Comparison of ENCODE assay signal across 14 mouse cellular contexts in the genomic region with DNA sequence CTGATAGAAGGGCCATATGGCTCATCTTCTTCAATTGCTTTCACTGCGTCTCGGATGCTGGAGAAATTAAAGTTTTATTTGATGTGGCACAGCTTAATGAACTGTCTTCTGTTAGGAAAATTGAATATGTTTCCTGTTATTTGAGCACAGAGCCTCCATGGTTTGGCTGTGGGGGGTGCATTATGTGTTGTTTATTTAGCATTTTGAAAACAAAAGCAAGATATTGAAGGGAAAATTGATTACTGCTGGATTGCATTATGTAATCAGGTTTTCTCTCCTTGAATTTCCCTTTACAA.
DNase-seq lines count a peak whose midpoint lies in the region; ATAC-seq lines count a peak whose summit lies in the region.
"Had no signal": no experiment of that assay in that cellular context is flagged by ENCODE, and none has a peak within 500 bp of the region (broad histone marks: within the 10 kb centered on the region; RNA-seq: fewer than 3 reads in every experiment).

No protein-coding gene starts in this region.

- H3K9me3 ChIP-seq in kidney, embryonic 15.5 days (replicated peaks): no peaks in the 10 kb centered on the region
- H3K9me3 ChIP-seq in hindbrain, embryonic 11.5 days (ENCODE audit: control insufficient read depth, low read length): no peaks in the 10 kb centered on the region
- H3K9me3 ChIP-seq in hindbrain, embryonic 15.5 days: no peaks in the 10 kb centered on the region
- H3K9me3 ChIP-seq in stomach, embryonic 14.5 days (ENCODE audit: control insufficient read depth, low read depth, low read length): no peaks in the 10 kb centered on the region
- H3K9me3 ChIP-seq: G1E; limb, embryonic 12.5 days; liver, embryonic 15.5 days had no signal

- H3K4me3 ChIP-seq in kidney, embryonic 15.5 days (replicated peaks): no peak overlapping the region
- no peak overlapping the region for H3K4me3 ChIP-seq in hindbrain, embryonic 11.5 days (ENCODE audit: low read depth, low read length)
- H3K4me3 ChIP-seq in hindbrain, embryonic 15.5 days: no peak overlapping the region
- no peak overlapping the region for H3K4me3 ChIP-seq in stomach, embryonic 14.5 days (ENCODE audit: low read depth, low read length)
- H3K4me3 ChIP-seq: limb, embryonic 12.5 days; liver, embryonic 15.5 days had no signal

- H3K4me2 ChIP-seq in kidney, embryonic 15.5 days: peak overlapping the region; percentile 37
- H3K4me2 ChIP-seq in hindbrain, embryonic 11.5 days (replicated peaks; ENCODE audit: low read depth, low read length): no peak overlapping the region
- H3K4me2 ChIP-seq in hindbrain, embryonic 15.5 days: 0 out of 2 replicates have a peak overlapping the region, but pooled peaks have one; percentile 6
- H3K4me2 ChIP-seq in stomach, embryonic 14.5 days (replicated peaks; ENCODE audit: low read depth, low read length): peak overlapping the region; percentile 32
- H3K4me2 ChIP-seq: limb, embryonic 12.5 days; liver, embryonic 15.5 days had no signal

- no peak for ATAC-seq in kidney, embryonic 15.5 days (replicated peaks; ENCODE audit: low FRiP score)
- no peak for ATAC-seq in hindbrain, embryonic 11.5 days (ENCODE audit: low FRiP score)
- ATAC-seq in hindbrain, embryonic 15.5 days (ENCODE audit: low FRiP score, low read depth): no peak
- no peak for ATAC-seq in stomach, embryonic 14.5 days (ENCODE audit: insufficient number of reproducible peaks, insufficient read depth, low FRiP score, low read depth)
- ATAC-seq: forebrain, embryonic 14.5 days; inflammation-experienced regulatory T-cells, adult 6 months had no signal

- H3K36me3 ChIP-seq in kidney, embryonic 15.5 days: no peaks in the 10 kb centered on the region
- no peaks in the 10 kb centered on the region for H3K36me3 ChIP-seq in hindbrain, embryonic 11.5 days (ENCODE audit: control insufficient read depth, insufficient read depth, low read length)
- no peaks in the 10 kb centered on the region for H3K36me3 ChIP-seq in hindbrain, embryonic 15.5 days
- no peaks in the 10 kb centered on the region for H3K36me3 ChIP-seq in stomach, embryonic 14.5 days (ENCODE audit: control insufficient read depth, insufficient read depth, low read length)
- H3K36me3 ChIP-seq: G1E; limb, embryonic 12.5 days; liver, embryonic 15.5 days had no signal

- 0 out of 2 replicates have a peak overlapping the region, but pooled peaks have one; percentile 29 for H3K9ac ChIP-seq in kidney, embryonic 15.5 days
- H3K9ac ChIP-seq in hindbrain, embryonic 11.5 days (ENCODE audit: low read depth, low read length): no peak overlapping the region
- no peak overlapping the region for H3K9ac ChIP-seq in hindbrain, embryonic 15.5 days
- H3K9ac ChIP-seq in stomach, embryonic 14.5 days (replicated peaks; ENCODE audit: low read depth, low read length): no peak overlapping the region; the same call in 1 of the 2 replicates
- H3K9ac ChIP-seq: limb, embryonic 12.5 days; liver, embryonic 15.5 days had no signal

- peaks cover 71% of the 10 kb centered on the region for H3K4me1 ChIP-seq in kidney, embryonic 15.5 days
- peaks cover 16% of the 10 kb centered on the region for H3K4me1 ChIP-seq in hindbrain, embryonic 11.5 days (replicated peaks; ENCODE audit: control insufficient read depth, insufficient read depth, low read length)
- H3K4me1 ChIP-seq in hindbrain, embryonic 15.5 days (replicated peaks): peaks cover 70% of the 10 kb centered on the region
- peaks cover 61% of the 10 kb centered on the region for H3K4me1 ChIP-seq in stomach, embryonic 14.5 days (ENCODE audit: control insufficient read depth, insufficient read depth, low read length)

- 0 out of 2 replicates have a peak, but pooled peaks cover 3% of the 10 kb centered on the region for H3K27me3 ChIP-seq in kidney, embryonic 15.5 days
- H3K27me3 ChIP-seq in hindbrain, embryonic 11.5 days (ENCODE audit: control insufficient read depth, insufficient read depth, low read length): no peaks in the 10 kb centered on the region
- no peaks in the 10 kb centered on the region for H3K27me3 ChIP-seq in hindbrain, embryonic 15.5 days
- no peaks in the 10 kb centered on the region for H3K27me3 ChIP-seq in stomach, embryonic 14.5 days (ENCODE audit: control insufficient read depth, insufficient read depth, low read length)
- H3K27me3 ChIP-seq: liver, embryonic 15.5 days had no signal

- DNase-seq in kidney, postnatal 25 days: no peak
- DNase-seq in hindbrain, embryonic 11.5 days (ENCODE audit: low spot score): no peak
- DNase-seq in frontal cortex, postnatal 14 days (ENCODE audit: low spot score in 2 of 2): no peak
- DNase-seq in gastrocnemius, adult 18-20 months (ENCODE audit: low spot score): no peak
- DNase-seq: right cerebral cortex, adult 18-20 months had no signal

- peak overlapping the region; percentile 94 for H3K27ac ChIP-seq in kidney, embryonic 15.5 days
- peak overlapping the region; percentile 75; the same call in 1 of the 2 replicates for H3K27ac ChIP-seq in hindbrain, embryonic 11.5 days (ENCODE audit: low read depth, low read length)
- H3K27ac ChIP-seq in hindbrain, embryonic 15.5 days (replicated peaks): peak overlapping the region; percentile 76
- H3K27ac ChIP-seq in stomach, embryonic 14.5 days (ENCODE audit: low read length): peak overlapping the region; percentile 93
- H3K27ac ChIP-seq: limb, embryonic 12.5 days; liver, embryonic 15.5 days; macrophage had no signal

- WGBS in kidney, embryonic 15.5 days: 30% methylated on average over 2 of the region's 2 CpGs
- WGBS in hindbrain, embryonic 11.5 days: 44% methylated on average over 2 of the region's 2 CpGs
- 45% methylated on average over 2 of the region's 2 CpGs for WGBS in hindbrain, embryonic 15.5 days
- whole genome bisulfite sequencing in stomach, embryonic 14.5 days: 24% methylated on average over 2 of the region's 2 CpGs
